Mouse (Mus musculus): ENCODE results near the gene Ppp1r1a.

DNA sequence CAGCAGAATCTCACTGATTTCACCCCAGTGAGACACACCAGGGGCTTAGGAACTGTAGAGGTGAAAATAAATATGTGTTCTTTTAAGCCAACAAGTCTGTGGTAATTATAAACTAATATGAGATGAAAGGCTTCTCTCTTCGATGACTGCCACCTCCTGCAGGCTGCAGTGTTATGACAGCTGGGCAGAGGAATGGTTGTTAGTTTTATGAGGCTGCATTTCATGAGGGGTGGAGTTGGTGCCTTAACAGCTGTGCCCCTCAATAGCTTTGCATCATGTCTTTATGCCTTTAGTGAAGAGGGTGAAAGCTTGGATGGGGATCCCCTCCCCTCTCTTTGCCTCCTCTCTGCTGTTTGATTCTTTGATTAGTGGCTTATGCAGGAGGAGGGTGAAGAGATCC is 13.2 kb upstream of the Ppp1r1a start:
- TF ChIP-seq CTCF (IDR thresholded peaks at IDR 0.05; ENCODE audit: insufficient read depth, low read length) (no peak), POLR2A (IDR thresholded peaks at IDR 0.05; ENCODE audit: borderline replicate concordance, extremely low read depth, low read depth, low read length) (no peak)
